Mouse (Mus musculus) forebrain, embryonic 11.5 days (tissue): ENCODE data around the gene Pou4f2. TPM values are rescaled to one million over a fixed set of nuclear protein-coding genes. Genes with fewer than 3 reads are reported as not detected.

Experiments used
- ATAC-seq: fragments of 200-750 bp; cut with Nextera tagmentation; replicated peaks from 2 replicates; pipeline ENCODE4 v1.8.0; 2017; ENCODE audit warnings: moderate TSS enrichment; ENCODE audit not compliant: low FRiP score
- DNase-seq: peaks from one replicate; pipeline ENCODE4 v3.0.0-alpha.2; 2017; ENCODE audit warnings: low spot score
- H3K27ac ChIP-seq: fragments of 300-500 bp; sonication (generic); 2 replicates; pipeline ENCODE4 v1.5.1; 2014; ENCODE audit warnings: low read depth, low read length
- H3K27me3 ChIP-seq: fragments of 300-500 bp; sonication (generic); 2 replicates; pipeline ENCODE4 v1.6.1; 2014; ENCODE audit warnings: mild to moderate bottlenecking, low read length, mixed read lengths; ENCODE audit not compliant: control insufficient read depth, insufficient read depth
- H3K36me3 ChIP-seq: fragments of 300-500 bp; sonication (generic); 2 replicates; pipeline ENCODE4 v1.6.1; 2014; ENCODE audit warnings: mild to moderate bottlenecking, low read length, moderate library complexity, mixed read lengths; ENCODE audit not compliant: control insufficient read depth, insufficient read depth
- H3K4me1 ChIP-seq: fragments of 300-500 bp; sonication (generic); replicated peaks from 2 replicates; pipeline ENCODE4 v1.6.1; 2014; ENCODE audit warnings: low read length, mixed read lengths; ENCODE audit not compliant: control insufficient read depth, insufficient read depth
- H3K4me2 ChIP-seq: fragments of 300-500 bp; sonication (generic); 2 replicates; pipeline ENCODE4 v1.6.1; 2014; ENCODE audit warnings: low read depth, mild to moderate bottlenecking, low read length, moderate library complexity, mixed read lengths; ENCODE audit not compliant: severe bottlenecking
- H3K4me3 ChIP-seq: fragments of 300-500 bp; sonication (generic); 2 replicates; pipeline ENCODE4 v1.5.1; 2014; ENCODE audit warnings: low read depth, low read length
- H3K9ac ChIP-seq: fragments of 300-500 bp; sonication (generic); 2 replicates; pipeline ENCODE4 v1.6.1; 2014; ENCODE audit warnings: low read length
- H3K9me3 ChIP-seq: fragments of 300-500 bp; sonication (generic); 2 replicates; pipeline ENCODE4 v1.6.1; 2016; ENCODE audit warnings: low read length, mixed read lengths; ENCODE audit not compliant: control insufficient read depth
- WGBS: fragments of 180-500 bp; shearing (Covaris S2); extraction: QIAGEN DNeasy Blood & Tissue Kit; methylation state at CpG from one replicate; pipeline ENCODE4 v1.1.7; 2014; 5-methylcytosine and 5-hydroxymethylcytosine counted together
- polyA plus RNA-seq: library from polyadenylated mRNA; unstranded; fragments of >200 nt; fragmentation: Nextera tagmentation; extraction: Ambion mirVana; gene quantifications from 2 replicates; pipeline ENCODE4 v1.2.1, GENCODE M21; 2014

Pou4f2 gene
- polyA plus RNA-seq, 1 experiment from 2014 or later = not detected

DNA sequence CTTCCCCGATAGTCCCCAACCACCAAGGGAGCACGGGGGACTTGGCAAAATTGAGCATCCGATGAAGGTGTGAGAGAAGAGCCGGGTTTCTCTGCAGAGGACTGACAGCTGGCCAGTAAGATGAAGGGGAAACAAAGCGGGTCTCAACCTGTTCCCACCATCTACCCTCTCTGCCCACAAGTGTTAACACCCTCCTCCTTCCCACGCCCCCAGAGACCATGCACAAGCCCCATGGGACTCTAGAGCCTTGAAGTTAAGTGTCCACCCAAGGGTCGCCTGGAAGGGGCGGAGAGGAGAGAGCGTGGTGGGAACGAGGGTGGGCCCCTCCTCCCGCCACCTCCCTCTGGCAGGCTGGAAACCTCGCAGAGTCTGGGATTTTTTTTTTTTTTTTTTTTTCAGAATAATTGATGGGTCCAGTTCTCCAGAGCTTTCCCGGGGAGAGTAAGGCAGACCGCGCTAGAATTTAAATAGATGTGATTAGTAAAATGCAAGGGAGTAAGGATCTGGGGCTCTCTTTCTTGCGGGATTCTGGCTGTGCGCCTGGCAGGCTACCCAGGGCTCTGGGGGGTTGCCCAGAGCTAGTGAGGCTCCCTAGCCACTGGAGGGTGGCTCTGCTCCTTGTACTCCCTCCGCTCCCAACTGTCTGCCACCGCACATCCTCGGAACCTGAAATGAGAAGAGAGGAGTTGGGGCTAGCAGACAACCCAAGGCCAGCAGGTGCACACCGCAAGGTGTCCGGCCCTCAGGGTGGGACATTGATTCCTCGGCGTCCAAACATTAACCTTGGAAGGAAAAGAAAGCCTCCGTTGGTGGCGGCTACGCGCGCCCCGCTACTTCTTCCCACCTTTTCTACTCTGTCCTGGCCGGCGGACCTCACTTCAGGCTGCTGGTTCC lies 9.3 kb downstream of the Pou4f2 start:
- Histone ChIP-seq H3K4me1 (peaks cover 6% of the 10 kb centered on the region; the same call in 1 of the 2 replicates), H3K9ac (no peak overlapping the region), H3K27me3 (peaks cover 75% of the 10 kb centered on the region), H3K4me3 (no peak overlapping the region), H3K27ac (no peak overlapping the region), H3K4me2 (peak overlapping the region; percentile 11; the same call in 1 of the 2 replicates), H3K9me3 (no peaks in the 10 kb centered on the region), H3K36me3 (no peaks in the 10 kb centered on the region)
- ATAC-seq (peak; percentile 51; the same call in 1 of the 2 replicates), DNase-seq (peak; percentile 55)
- WGBS = 1% methylated on average over 32 of the region's 32 CpGs

DNA sequence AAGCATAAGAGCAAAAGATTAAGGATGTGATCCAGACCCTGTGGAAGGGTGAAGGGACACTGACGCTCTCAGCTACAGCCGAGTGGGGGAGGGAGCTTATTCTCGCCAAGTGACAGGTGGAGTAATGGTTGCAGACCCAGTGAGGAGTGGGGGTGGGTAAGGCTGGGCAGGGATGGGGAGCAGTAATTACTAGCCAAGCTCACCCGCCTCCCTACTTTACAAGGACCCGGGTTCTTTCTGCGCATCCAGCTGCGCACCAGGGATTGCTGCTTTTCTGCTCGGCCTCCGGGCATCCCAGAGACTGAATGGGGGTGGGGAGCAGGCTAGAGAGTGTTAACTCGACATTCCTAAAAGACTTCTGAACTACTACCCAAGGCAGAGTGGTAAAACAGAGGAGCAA lies 10.0 kb downstream of the Pou4f2 start:
- Histone ChIP-seq H3K9ac (no peak overlapping the region), H3K4me3 (no peak overlapping the region), H3K36me3 (no peaks in the 10 kb centered on the region), H3K4me1 (peaks cover 6% of the 10 kb centered on the region; the same call in 1 of the 2 replicates), H3K9me3 (no peaks in the 10 kb centered on the region), H3K4me2 (no peak overlapping the region; the same call in 1 of the 2 replicates), H3K27ac (no peak overlapping the region), H3K27me3 (peaks cover 74% of the 10 kb centered on the region)
- DNase-seq (no peak), ATAC-seq (0 out of 2 replicates have a peak, but pooled peaks have one; percentile 27)
- WGBS = under 1% methylated on average over 10 of the region's 10 CpGs

DNA sequence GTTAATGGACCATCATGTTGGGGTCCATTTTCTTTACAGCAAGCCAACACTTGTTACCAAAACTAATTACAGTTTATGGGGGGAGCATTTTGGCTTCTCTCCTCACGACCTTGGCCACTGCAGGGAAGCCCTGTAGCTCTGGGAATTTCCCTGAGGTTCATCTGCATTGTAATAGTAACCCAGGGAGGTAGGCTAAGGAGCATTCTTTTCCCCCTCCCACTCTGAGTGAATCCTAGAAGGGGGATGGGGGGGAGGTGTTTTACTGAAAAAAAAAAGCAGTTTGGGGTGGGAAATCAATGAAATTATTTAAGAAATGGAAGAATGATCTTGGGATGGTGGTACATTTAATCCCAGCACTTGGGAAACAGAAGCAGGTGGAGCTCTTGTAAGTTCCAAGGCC lies 12.5 kb downstream of the Pou4f2 start:
- Histone ChIP-seq H3K4me2 (no peak overlapping the region), H3K27ac (no peak overlapping the region), H3K36me3 (no peaks in the 10 kb centered on the region), H3K4me1 (peaks cover 11% of the 10 kb centered on the region; the same call in 1 of the 2 replicates), H3K9me3 (no peaks in the 10 kb centered on the region), H3K27me3 (peaks cover 71% of the 10 kb centered on the region), H3K4me3 (no peak overlapping the region), H3K9ac (no peak overlapping the region)
- 0% methylated on average over 1 of the region's 1 CpGs for WGBS
- no peak for DNase-seq
- ATAC-seq = no peak

DNA sequence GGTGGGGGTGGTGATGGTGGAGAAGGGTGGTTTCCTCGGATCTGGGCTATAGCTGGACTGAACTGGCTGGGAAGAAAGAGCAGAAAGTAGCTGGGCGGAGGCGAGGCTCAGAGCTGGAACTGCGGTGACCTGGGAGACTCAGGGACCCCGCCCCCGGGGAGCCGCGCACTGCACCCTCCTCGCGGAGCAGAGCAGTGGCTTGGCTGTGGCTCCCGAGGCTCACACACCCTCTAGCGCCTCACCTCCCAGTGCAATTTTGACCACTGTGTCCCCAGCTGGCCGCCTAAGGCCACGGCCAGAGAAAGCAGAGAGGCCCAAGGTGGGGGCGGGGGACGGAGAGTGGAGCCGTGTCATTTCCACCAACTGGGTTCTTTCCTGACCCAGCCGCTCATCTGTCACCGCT lies 16.3 kb downstream of the Pou4f2 start:
- peak overlapping the region; percentile 23 for H3K4me3 ChIP-seq
- peaks cover 42% of the 10 kb centered on the region for H3K27me3 ChIP-seq
- under 1% methylated on average over 19 of the region's 19 CpGs for WGBS
- ATAC-seq (peak; percentile 64), DNase-seq (peak; percentile 58)
- H3K9me3 ChIP-seq = no peaks in the 10 kb centered on the region
- peak overlapping the region; percentile 35 for H3K9ac ChIP-seq
- no peaks in the 10 kb centered on the region for H3K36me3 ChIP-seq
- H3K27ac ChIP-seq = no peak overlapping the region
- peaks cover 6% of the 10 kb centered on the region; the same call in 1 of the 2 replicates for H3K4me1 ChIP-seq
- H3K4me2 ChIP-seq = peak overlapping the region; percentile 68

DNA sequence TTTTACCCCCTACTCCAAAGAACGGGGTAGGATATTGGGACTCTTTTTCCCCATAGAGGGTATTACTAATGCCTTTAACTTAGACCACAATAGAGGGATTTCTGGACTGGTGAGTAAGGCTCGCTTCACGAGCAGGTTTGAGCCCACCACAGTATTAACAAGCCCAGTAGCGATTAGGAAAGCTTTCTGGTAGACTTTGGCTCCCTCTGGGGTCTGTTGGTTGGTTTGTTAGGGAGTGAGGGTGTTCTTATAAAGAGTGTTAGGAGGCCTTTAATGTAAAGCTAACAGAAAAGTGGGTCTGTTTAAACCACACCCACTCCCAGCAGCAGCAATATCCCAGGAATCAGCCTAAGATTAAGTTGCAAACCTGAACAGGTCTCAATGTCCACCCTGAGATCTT lies 17.2 kb downstream of the Pou4f2 start:
- Histone ChIP-seq H3K36me3 (no peaks in the 10 kb centered on the region), H3K9me3 (no peaks in the 10 kb centered on the region), H3K4me3 (no peak overlapping the region), H3K4me1 (peaks cover 6% of the 10 kb centered on the region; the same call in 1 of the 2 replicates), H3K27ac (no peak overlapping the region), H3K27me3 (peaks cover 36% of the 10 kb centered on the region), H3K4me2 (no peak overlapping the region; the same call in 1 of the 2 replicates), H3K9ac (no peak overlapping the region)
- ATAC-seq (no peak), DNase-seq (no peak)
- WGBS = 14% methylated on average over 4 of the region's 4 CpGs

DNA sequence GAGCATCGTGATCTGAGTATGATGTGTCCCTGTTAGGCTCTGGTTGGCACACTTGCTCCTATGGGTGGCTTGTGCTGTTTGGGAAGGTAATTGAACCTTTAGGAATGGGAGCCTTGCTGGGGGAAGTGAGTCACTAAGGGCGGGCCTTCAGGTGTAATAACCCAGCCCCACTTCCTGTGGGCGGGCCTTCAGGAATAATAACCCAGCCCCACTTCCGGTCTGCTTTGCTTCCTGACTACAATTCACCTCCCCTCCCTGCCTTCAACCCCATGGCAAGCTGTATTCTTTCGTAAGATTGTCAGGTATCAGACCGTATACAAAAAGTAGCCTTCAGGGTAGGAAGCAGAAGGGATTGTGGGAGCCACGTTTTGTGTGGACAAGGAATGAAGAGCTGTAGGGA lies 45.7 kb downstream of the Pou4f2 start:
- no peaks in the 10 kb centered on the region for H3K9me3 ChIP-seq
- H3K27me3 ChIP-seq = no peaks in the 10 kb centered on the region
- no peaks in the 10 kb centered on the region for H3K4me1 ChIP-seq
- no peak for DNase-seq
- H3K9ac ChIP-seq = no peak overlapping the region
- H3K36me3 ChIP-seq = no peaks in the 10 kb centered on the region
- no peak for ATAC-seq
- no peak overlapping the region for H3K4me2 ChIP-seq
- H3K4me3 ChIP-seq = no peak overlapping the region
- WGBS = 88% methylated on average over 7 of the region's 7 CpGs
- H3K27ac ChIP-seq = no peak overlapping the region

Other genes with a start within 250 kb of the Pou4f2 start
- 0.43 TPM in 1 of 2 replicates, not detected in the other for gene Ttc29, start 223.3 kb downstream of the Pou4f2 start, polyA plus RNA-seq
- gene Rbmxl1, start 72.3 kb upstream of the Pou4f2 start, polyA plus RNA-seq = 393 and 411 TPM in 2 replicates
- 8.5 and 9.6 TPM in 2 replicates for gene Slc10a7, start 72.7 kb upstream of the Pou4f2 start, polyA plus RNA-seq